Mouse (Mus musculus): Measurements from ENCODE around the gene Arhgap28.

Gene Arhgap28

GRCm38 (mm10) chr17:67989716-67990115 lies 14.2 kb downstream of the Arhgap28 start:
- no peak for DNase-seq

- peak; percentile 73 for DNase-seq
Observed at GRCm38 (mm10) chr17:67988920-67989621, 14.8 kb downstream of the Arhgap28 start.

- DNase-seq, result no peak
Observed at GRCm38 (mm10) chr17:67985532-67985931, 18.4 kb downstream of the Arhgap28 start.

GRCm38 (mm10) chr17:67980573-67980972 lies 23.3 kb downstream of the Arhgap28 start:
- DNase-seq, result no peak

- no peak for DNase-seq
Observed at GRCm38 (mm10) chr17:67979248-67979647, 24.7 kb downstream of the Arhgap28 start.

GRCm38 (mm10) chr17:67978786-67979185 lies 25.1 kb downstream of the Arhgap28 start:
- DNase-seq, result peak; percentile 31

GRCm38 (mm10) chr17:67976465-67976864 lies 27.5 kb downstream of the Arhgap28 start:
- no peak for DNase-seq

GRCm38 (mm10) chr17:67976027-67976426 lies 27.9 kb downstream of the Arhgap28 start:
- DNase-seq, result no peak

- no peak for DNase-seq
Observed at GRCm38 (mm10) chr17:67974679-67975078, 29.2 kb downstream of the Arhgap28 start.

- no peak for DNase-seq
Observed at GRCm38 (mm10) chr17:67966853-67967540, 36.9 kb downstream of the Arhgap28 start.

- DNase-seq, result no peak
Observed at GRCm38 (mm10) chr17:67962858-67963257, 41.1 kb downstream of the Arhgap28 start.

GRCm38 (mm10) chr17:67962020-67962419 lies 41.9 kb downstream of the Arhgap28 start:
- DNase-seq, result no peak

- no peak for DNase-seq
Observed at GRCm38 (mm10) chr17:67958909-67959308, 45.0 kb downstream of the Arhgap28 start.

- DNase-seq, result no peak
Observed at GRCm38 (mm10) chr17:67957603-67958002, 46.3 kb downstream of the Arhgap28 start.

- no peak for DNase-seq
Observed at GRCm38 (mm10) chr17:67955876-67956690, 47.8 kb downstream of the Arhgap28 start.

GRCm38 (mm10) chr17:67954961-67955360 lies 49.0 kb downstream of the Arhgap28 start:
- no peak for DNase-seq

GRCm38 (mm10) chr17:67950523-67951213 lies 53.3 kb downstream of the Arhgap28 start:
- no peak for DNase-seq

GRCm38 (mm10) chr17:67948601-67949000 lies 55.3 kb downstream of the Arhgap28 start:
- no peak for DNase-seq

- no peak for DNase-seq
Observed at GRCm38 (mm10) chr17:67945453-67945852, 58.5 kb downstream of the Arhgap28 start.

- no peak for DNase-seq
Observed at GRCm38 (mm10) chr17:67944256-67944655, 59.7 kb downstream of the Arhgap28 start.

- DNase-seq, result no peak
Observed at GRCm38 (mm10) chr17:67941026-67941425, 62.9 kb downstream of the Arhgap28 start.

GRCm38 (mm10) chr17:67937050-67937449 lies 66.9 kb downstream of the Arhgap28 start:
- DNase-seq, result no peak

- DNase-seq, result no peak
Observed at GRCm38 (mm10) chr17:67935556-67935955, 68.4 kb downstream of the Arhgap28 start.
